Mouse (Mus musculus) C2C12 (cell line): ENCODE measurements around the gene Pcdh9. TPM values are rescaled to one million over a fixed set of nuclear protein-coding genes. Genes with fewer than 3 reads are reported as not detected.

Experiments used
- H3K27me3 ChIP-seq: one replicate; pipeline ENCODE4 v1.6.1; 2011; ENCODE audit not compliant: control insufficient read depth, insufficient read depth, insufficient read length
- H3K36me3 ChIP-seq: one replicate; pipeline ENCODE4 v1.6.1; 2011; ENCODE audit not compliant: control insufficient read depth, insufficient read depth
- H3K4me3 ChIP-seq: one replicate; pipeline ENCODE4 v1.5.1; 2011; ENCODE audit warnings: mild to moderate bottlenecking, control low read depth; ENCODE audit not compliant: poor library complexity, insufficient read depth, severe bottlenecking
- H3K79me2 ChIP-seq: one replicate; pipeline ENCODE4 v1.6.1; 2011; ENCODE audit not compliant: control insufficient read depth, insufficient read depth
- H3K79me3 ChIP-seq: one replicate; pipeline ENCODE4 v1.6.1; 2011; ENCODE audit warnings: low read depth, control low read depth
- H3ac ChIP-seq: one replicate; pipeline ENCODE3; 2011; ENCODE audit warnings: low read depth; ENCODE audit not compliant: control insufficient read depth, insufficient read length
- CEBPB ChIP-seq: IDR thresholded peaks from one replicate; pipeline ENCODE4 v1.6.1; 2011; ENCODE audit warnings: low read depth, mild to moderate bottlenecking, control low read depth, moderate library complexity
- CTCF ChIP-seq: IDR thresholded peaks from one replicate; pipeline ENCODE4 v1.5.1; 2011; ENCODE audit not compliant: control insufficient read depth, insufficient read depth, insufficient read length
- FOSL1 ChIP-seq: IDR thresholded peaks from one replicate; pipeline ENCODE4 v1.8.0; 2011; ENCODE audit warnings: mild to moderate bottlenecking, low read length; ENCODE audit not compliant: poor library complexity, insufficient read depth, severe bottlenecking
- MAX ChIP-seq: IDR thresholded peaks from one replicate; pipeline ENCODE4 v1.6.1; 2011; ENCODE audit warnings: mild to moderate bottlenecking, control low read depth
- MYOD1 ChIP-seq: IDR thresholded peaks from one replicate; pipeline ENCODE4 v1.6.1; 2011; ENCODE audit warnings: low read depth; ENCODE audit not compliant: control insufficient read depth, insufficient read length
- MYOG ChIP-seq: IDR thresholded peaks from one replicate; pipeline ENCODE4 v1.6.1; 2011; ENCODE audit not compliant: control insufficient read depth, insufficient read length; ENCODE audit errors: extremely low read depth
- USF1 ChIP-seq: IDR thresholded peaks from one replicate; pipeline ENCODE4 v1.6.1; 2011; ENCODE audit warnings: low read depth, mild to moderate bottlenecking, control low read depth, moderate library complexity
- polyA plus RNA-seq: library from polyadenylated mRNA; unstranded; fragments of >200 nt; fragmentation: generic; extraction: Trizol; gene quantifications from one replicate; pipeline ENCODE4 v1.2.1, GENCODE M21; 2012; ENCODE audit warnings: missing spikeins

The Pcdh9 gene
- polyA plus RNA-seq, 1 experiment: not detected

DNA sequence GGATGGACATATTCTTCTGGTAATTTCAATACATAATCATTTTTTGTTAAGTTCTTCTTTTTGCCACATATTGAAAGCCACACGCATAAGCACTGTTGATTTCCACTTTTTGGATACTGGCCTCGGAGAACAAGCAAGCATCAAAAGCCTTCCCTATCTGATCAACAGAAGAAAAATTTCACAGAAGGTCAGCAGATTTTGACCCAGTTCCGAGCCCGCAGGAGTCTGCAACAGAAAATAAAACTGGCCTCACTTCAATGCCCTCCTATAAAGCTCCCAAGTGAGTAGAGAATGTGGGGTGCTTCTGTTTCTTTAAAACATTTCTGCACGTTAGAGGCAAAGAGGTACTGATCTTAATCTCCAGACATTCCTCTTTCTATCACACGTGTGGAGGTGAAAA is 63.3 kb downstream of the Pcdh9 start:
- TF ChIP-seq MYOD1 (no peak), MYOG (no peak), USF1 (no peak), CTCF (no peak), MAX (no peak), CEBPB (no peak), FOSL1 (no peak)
- Histone ChIP-seq H3K79me3 (no peaks in the 10 kb centered on the region), H3K79me2 (no peaks in the 10 kb centered on the region), H3ac (no peak overlapping the region), H3K27me3 (no peaks in the 10 kb centered on the region), H3K4me3 (no peak overlapping the region), H3K36me3 (no peaks in the 10 kb centered on the region)

DNA sequence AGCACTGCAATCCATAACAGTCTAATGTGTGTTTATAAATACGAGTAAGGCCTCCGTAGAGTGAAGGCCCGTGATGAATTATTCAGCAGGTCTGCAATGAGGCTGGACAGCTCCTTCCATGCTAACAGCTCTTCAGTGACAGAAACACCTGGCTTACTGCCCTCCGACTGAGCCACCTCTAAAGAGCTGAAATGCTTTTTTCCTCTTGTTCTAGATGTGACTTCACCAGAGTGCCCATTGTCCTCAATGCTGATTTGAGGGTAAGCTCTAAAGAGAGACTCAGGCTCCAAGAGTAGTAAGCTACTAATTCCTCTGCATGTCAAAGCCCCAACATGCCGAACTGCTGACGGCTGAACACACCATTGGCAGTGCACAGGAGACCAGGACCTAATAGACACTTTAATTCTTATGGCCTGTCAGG is 64.4 kb downstream of the Pcdh9 start:
- Histone ChIP-seq H3K79me3 (no peaks in the 10 kb centered on the region), H3ac (no peak overlapping the region), H3K27me3 (no peaks in the 10 kb centered on the region), H3K4me3 (no peak overlapping the region), H3K79me2 (no peaks in the 10 kb centered on the region), H3K36me3 (no peaks in the 10 kb centered on the region)
- TF ChIP-seq MYOG (no peak), CTCF (no peak), MAX (no peak), USF1 (no peak), CEBPB (no peak), MYOD1 (no peak), FOSL1 (no peak)

DNA sequence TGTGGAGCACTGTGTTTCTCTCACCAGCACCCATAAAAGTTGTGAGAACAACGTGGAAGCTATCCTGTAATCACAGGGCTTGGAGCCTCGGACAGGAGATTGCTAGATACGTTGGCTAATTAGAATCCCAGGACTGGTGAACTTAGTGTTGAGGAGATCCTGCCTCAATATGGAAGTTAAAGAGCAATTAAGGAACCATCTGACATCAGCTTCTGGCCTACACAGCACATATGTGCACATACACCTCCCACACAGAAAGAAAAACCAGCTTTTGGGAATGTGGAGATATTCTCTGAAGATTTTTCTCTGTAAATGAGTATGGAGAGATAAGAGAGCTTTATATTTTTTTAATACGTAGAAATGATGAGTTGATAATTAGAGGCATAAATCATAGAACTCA is 71.6 kb downstream of the Pcdh9 start:
- Histone ChIP-seq H3K79me2 (no peaks in the 10 kb centered on the region), H3K27me3 (no peaks in the 10 kb centered on the region)

DNA sequence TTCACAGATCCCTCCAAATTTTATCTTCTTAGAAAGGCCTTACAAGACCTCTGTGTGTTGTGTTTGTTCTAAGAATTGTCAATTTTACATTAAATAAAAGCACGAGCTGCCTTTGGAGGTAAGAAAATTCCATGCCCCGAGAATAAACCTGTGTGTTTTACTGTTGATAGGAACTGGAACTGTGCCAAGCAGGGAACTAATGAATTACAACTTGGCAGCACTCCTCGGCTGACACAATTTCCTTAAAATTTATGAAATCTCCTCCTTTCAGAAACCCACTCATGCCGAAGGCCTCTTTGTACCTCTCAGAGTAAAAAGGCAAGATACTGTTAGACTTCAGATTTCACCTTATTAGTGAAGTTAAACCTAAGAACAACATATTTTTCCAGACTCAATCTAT is 72.9 kb downstream of the Pcdh9 start:
- Histone ChIP-seq H3K4me3 (no peak overlapping the region), H3K79me3 (no peaks in the 10 kb centered on the region), H3ac (no peak overlapping the region), H3K27me3 (no peaks in the 10 kb centered on the region), H3K36me3 (no peaks in the 10 kb centered on the region), H3K79me2 (no peaks in the 10 kb centered on the region)
- TF ChIP-seq FOSL1 (no peak), CTCF (no peak), MAX (no peak), USF1 (no peak), CEBPB (no peak), MYOG (no peak), MYOD1 (no peak)

More for the DNA sequence above, 71.6 kb downstream of the Pcdh9 start:
- Histone ChIP-seq H3K79me3 (no peaks in the 10 kb centered on the region), H3K36me3 (no peaks in the 10 kb centered on the region), H3K4me3 (no peak overlapping the region), H3ac (no peak overlapping the region)
- TF ChIP-seq MAX: no peak
- TF ChIP-seq MYOG: no peak
- TF ChIP-seq FOSL1: no peak
- no peak for TF ChIP-seq CTCF

DNA sequence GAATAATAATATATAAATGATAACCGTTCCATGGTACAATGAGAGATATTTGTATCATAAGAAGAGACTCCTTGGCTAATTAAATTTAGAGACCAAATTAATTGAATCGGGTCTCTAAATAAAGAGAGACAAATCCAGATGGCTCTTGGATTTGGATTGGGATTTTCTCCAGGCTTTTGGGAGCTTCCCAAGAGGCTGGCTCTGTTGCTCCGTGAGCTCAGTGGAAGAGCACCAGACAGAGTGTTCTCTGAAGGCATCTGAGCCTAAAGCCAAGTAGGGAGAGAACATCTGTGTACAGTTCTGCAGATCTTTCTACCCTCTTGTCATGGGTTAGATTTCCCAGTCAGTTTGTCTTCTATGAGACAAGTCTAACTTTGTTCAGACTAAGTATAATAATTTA is 95.9 kb downstream of the Pcdh9 start:
- no peaks in the 10 kb centered on the region for H3K36me3 ChIP-seq
- TF ChIP-seq CTCF (no peak), MYOD1 (no peak), MAX (no peak), FOSL1 (no peak), CEBPB (no peak)
- H3K27me3 ChIP-seq: no peaks in the 10 kb centered on the region
- H3K79me2 ChIP-seq: no peaks in the 10 kb centered on the region
- H3K79me3 ChIP-seq: no peaks in the 10 kb centered on the region
- no peak overlapping the region for H3ac ChIP-seq
- no peak overlapping the region for H3K4me3 ChIP-seq

DNA sequence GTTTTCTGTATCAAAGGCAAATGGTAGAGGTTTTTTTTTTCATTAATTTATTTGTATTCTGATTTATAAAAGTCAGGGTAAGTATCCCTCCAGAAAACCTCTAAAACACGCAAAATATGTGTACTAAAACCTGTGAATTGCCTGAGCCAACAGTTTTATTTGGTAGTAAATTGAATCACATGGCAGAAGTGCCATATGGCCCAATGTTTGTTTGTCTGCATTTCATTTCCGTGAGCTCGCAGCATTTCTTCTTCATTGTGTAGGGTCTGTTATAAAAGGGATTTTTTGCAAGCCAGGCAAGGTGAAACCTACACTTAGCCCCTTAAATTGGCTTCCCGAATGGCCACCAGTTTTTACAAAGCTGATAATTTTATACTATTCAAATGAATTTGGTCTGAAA is 104.2 kb downstream of the Pcdh9 start:
- Histone ChIP-seq H3K36me3 (no peaks in the 10 kb centered on the region), H3K4me3 (no peak overlapping the region), H3K79me2 (no peaks in the 10 kb centered on the region), H3ac (no peak overlapping the region), H3K27me3 (no peaks in the 10 kb centered on the region), H3K79me3 (no peaks in the 10 kb centered on the region)
- TF ChIP-seq CEBPB (no peak), USF1 (no peak), MYOG (no peak), FOSL1 (no peak), MYOD1 (no peak), CTCF (no peak), MAX (no peak)
